Mouse (Mus musculus): ENCODE data around the gene Gm15517. TPM values are rescaled to one million over a fixed set of nuclear protein-coding genes. Genes with fewer than 3 reads are reported as not detected.

The Gm15517 gene
- polyA plus RNA-seq, 1 experiment from 2014 or later: not detected

DNA sequence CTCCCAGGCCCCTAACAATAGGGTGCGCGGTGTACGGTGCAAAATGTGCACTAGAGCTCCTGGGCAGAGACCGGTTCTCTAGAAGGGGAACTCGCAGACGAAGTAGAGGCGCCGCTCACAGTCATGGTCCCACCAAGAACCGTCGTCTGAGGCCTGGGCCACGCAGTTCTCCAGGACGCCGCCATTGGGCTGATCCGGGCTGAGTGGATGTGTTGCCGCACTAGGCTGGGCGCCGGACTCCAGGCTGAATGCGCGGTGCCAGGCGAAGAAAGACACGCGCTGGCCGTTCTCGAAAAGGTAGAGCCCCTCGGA lies 43.2 kb downstream of the Gm15517 start:
- Histone ChIP-seq H3K4me2 (replicated peaks) (peak overlapping the region; percentile 75), H3K27ac (peak overlapping the region; percentile 97), H3K4me1 (replicated peaks) (peaks cover 20% of the 10 kb centered on the region), H3K4me3 (replicated peaks) (peak overlapping the region; percentile 74), H3K36me3 (no peaks in the 10 kb centered on the region), H3K27me3 (peaks cover 12% of the 10 kb centered on the region; the same call in 1 of the 2 replicates), H3K9me3 (no peaks in the 10 kb centered on the region), H3K9ac (replicated peaks) (peak overlapping the region; percentile 94)
- ATAC-seq: peak; percentile 49; the same call in 1 of the 2 replicates
- WGBS: under 1% methylated on average over 25 of the region's 25 CpGs

DNA sequence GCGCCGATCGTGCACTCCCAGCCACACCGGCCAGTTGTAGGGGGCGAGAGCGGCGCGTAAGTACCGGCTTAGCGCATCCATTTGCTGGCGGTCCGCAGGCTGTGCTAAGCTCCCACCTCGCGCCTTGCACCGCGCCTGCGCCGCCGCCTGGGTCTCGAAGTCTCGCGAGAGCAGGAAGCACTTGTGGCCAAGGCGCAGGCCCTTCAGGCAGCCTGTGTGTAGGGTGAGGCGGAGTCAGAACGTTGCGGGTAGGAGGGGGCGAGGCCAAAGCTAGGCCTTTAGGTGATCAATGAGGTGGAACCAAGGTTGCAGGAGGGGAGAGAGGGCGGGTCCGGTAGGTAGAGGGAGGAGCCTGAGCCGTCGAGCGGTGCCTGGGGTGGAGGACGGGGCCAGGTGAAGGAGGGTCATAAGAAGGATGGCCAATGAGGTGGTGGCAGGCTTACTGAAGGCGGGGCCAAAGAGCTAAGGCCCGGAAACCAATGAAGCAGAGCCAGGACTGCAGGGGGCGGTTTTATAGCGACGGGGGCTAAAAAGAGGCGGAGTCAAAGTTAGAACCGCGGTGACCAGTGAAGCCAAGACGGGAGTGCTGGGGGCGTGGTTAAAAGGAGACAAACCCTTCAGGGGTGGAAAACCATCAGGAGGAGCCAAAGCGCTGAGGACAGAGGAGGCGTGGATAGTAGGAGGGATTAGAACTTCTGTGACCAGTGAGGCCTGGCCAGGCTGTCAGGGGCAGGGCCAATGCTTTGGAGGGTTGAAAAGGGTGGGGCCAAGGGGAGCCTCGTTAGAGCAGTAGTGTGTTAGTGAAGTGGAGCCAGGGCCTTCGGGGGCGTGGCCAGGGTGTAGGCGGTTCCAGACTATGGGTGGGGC lies 43.8 kb downstream of the Gm15517 start:
- no peaks in the 10 kb centered on the region for H3K9me3 ChIP-seq
- ATAC-seq: peak; percentile 94
- H3K9ac ChIP-seq (replicated peaks): peak overlapping the region; percentile 94
- peak overlapping the region; percentile 74 for H3K4me3 ChIP-seq (replicated peaks)
- H3K27me3 ChIP-seq: peaks cover 12% of the 10 kb centered on the region; the same call in 1 of the 2 replicates
- H3K36me3 ChIP-seq: no peaks in the 10 kb centered on the region
- peak overlapping the region; percentile 97 for H3K27ac ChIP-seq
- peaks cover 23% of the 10 kb centered on the region for H3K4me1 ChIP-seq (replicated peaks)
- under 1% methylated on average over 49 of the region's 49 CpGs for WGBS
- peak overlapping the region; percentile 75 for H3K4me2 ChIP-seq (replicated peaks)

DNA sequence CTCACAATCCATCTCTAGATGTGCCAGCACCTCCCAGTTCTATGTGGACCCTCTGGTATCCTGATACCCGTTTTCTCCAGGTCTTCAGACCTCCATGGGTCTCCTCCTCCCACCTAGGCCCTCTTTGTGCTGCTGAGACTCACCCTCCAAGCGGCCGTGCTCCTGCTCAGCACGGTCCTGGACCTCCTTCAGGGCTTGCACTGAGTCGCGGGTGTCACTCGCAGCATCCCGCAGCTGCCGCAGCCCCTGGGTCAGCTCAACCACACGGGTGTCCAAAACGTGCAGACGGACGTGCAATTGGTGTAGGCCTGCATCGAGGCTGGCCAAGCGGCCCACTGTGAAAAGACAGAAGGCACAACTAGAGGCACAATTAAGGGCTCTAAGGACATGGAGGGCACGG lies 44.4 kb downstream of the Gm15517 start:
- H3K36me3 ChIP-seq: no peaks in the 10 kb centered on the region
- H3K4me1 ChIP-seq (replicated peaks): peaks cover 28% of the 10 kb centered on the region
- WGBS: 9% methylated on average over 16 of the region's 16 CpGs
- H3K27me3 ChIP-seq: peaks cover 12% of the 10 kb centered on the region; the same call in 1 of the 2 replicates
- H3K9ac ChIP-seq (replicated peaks): no peak overlapping the region; the same call in 1 of the 2 replicates
- ATAC-seq: no peak
- H3K9me3 ChIP-seq: no peaks in the 10 kb centered on the region
- H3K4me3 ChIP-seq (replicated peaks): peak overlapping the region; percentile 74
- H3K4me2 ChIP-seq (replicated peaks): peak overlapping the region; percentile 75
- H3K27ac ChIP-seq: peak overlapping the region; percentile 97

DNA sequence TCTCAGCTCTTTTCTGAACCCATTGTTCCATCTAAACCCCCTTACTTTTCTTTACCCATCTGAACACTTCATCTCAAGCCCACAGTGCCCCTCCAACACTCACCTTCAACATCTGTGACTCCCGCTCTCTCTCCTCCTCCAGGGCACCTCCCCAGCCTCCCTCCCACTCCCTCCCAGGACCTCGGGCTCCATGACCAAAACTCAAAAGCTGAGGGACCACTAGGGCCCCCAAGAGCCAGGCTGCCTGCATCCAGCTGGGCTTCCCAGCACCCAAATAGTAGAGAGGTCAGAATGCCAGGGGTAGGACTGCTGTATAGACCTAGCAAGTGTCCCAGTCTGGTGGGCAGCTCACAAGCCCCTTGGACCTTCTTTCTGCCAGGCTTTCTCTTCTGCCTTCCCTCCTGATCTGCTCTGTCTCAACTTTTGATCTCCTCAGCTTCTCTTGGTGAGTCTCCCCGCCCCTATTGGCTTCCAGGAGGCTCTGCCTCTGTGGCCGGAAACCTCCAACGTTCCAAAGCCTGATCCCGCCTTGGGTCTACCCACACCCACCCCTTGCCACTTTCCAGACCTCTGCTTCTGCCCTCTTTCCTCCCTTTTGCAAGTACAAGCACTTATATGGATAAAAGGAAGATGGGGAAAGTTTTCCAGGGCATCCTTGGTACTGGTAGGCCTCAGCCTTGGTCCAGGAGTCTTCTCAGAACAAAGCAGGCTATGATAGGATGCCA lies 45.4 kb downstream of the Gm15517 start, which contains the start of gene Clec11a:
Gene Clec11a (minus strand): TSS at position 387 of the 725 bp plus-strand sequence.
- Histone ChIP-seq H3K9me3 (no peaks in the 10 kb centered on the region), H3K4me2 (replicated peaks) (peak within 1 kb of the TSS; percentile 75), H3K27me3 (peaks cover 12% of the 10 kb centered on the region; the same call in 1 of the 2 replicates), H3K4me1 (replicated peaks) (peaks cover 38% of the 10 kb centered on the region), H3K4me3 (replicated peaks) (peak within 1 kb of the TSS; percentile 74), H3K9ac (replicated peaks) (no peak within 1 kb of the TSS; the same call in 1 of the 2 replicates), H3K36me3 (no peaks in the 10 kb centered on the region), H3K27ac (peak within 1 kb of the TSS; percentile 97)
- WGBS: 47% methylated on average over 6 of the region's 6 CpGs
- no peak for ATAC-seq

DNA sequence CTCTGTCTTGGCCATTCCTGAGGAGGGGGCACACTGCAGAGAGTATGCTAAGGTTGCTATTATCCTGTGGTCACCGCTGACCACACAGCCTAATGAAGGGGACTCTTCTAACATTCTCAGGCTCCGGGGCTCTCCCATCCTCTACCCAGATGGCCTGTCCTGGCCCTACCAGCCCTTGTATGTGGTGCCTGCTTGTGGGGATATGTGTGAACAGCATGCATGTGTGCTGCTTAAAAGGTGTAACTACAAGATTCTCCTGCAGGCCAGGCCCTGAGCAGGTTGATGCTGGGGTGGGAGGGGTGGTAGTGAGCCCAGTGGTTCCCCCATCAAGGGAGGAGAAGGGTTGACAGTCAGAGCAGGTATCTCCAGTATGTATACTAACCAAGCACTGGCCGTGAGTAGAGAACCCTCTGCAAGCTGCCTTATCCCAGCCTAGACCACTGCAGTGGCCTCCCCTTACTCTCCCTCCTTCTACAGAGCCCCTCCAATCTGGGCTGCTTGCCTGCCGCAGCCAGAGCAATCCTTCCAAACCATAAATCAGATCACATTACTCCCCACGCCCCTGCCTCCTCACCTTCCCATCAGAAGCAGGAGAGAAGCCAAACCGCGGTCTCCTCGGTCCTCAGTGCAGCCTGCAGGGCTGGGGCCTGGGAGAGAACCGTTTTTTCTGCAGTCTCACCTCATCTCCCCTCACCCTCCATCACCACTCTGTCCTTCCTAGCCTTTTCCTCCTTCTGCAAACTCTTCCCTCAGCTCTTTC lies 46.2 kb downstream of the Gm15517 start:
- H3K9me3 ChIP-seq: no peaks in the 10 kb centered on the region
- no peak overlapping the region for H3K9ac ChIP-seq (replicated peaks)
- H3K4me1 ChIP-seq (replicated peaks): peaks cover 46% of the 10 kb centered on the region
- H3K27ac ChIP-seq: no peak overlapping the region
- 55% methylated on average over 9 of the region's 9 CpGs for WGBS
- H3K36me3 ChIP-seq: peaks cover under 1% of the 10 kb centered on the region
- H3K4me3 ChIP-seq (replicated peaks): no peak overlapping the region
- H3K4me2 ChIP-seq (replicated peaks): no peak overlapping the region
- ATAC-seq: no peak
- peaks cover 12% of the 10 kb centered on the region; the same call in 1 of the 2 replicates for H3K27me3 ChIP-seq

DNA sequence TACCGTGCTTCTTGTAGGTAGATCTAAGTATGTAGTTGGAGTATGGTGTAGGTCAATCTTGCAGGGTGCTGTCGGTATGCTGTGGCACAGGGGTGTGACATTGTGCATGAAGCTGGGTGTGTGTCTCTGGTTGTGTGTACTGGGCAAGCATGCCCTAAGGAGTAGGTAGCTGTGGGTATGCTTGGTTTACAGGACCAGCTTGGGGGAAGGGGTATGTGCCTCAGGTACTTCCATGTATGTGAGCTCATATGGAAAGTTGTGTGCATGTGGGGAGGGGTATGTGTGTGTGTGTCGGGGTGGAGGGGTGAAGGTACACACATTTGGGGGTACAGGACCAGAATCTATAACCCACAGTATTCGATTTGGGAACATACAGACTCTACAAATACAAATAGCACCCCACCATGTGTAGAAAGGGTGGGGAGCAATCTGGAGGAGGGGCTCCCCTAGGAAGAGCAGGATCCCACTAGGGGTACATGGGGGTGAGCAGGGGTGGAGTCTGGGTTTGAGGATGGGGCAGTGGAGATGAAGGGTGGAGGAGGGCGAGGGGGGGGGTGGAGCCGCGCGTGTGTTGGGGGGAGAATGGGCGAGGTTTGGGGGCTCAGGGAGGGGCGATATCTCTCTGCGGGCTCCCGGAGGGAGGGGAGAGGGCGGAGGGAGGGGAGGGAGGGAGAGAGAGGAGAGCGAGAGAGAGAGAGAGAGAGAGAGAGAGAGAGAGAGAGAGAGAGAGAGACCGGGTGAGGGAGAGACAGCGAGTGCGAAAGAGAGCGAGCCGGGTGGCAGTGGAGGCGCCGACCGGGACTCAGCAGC lies 48.4 kb downstream of the Gm15517 start, which contains the start of gene Shank1:
Gene Shank1 (plus strand): TSS at position 779 of the 810 bp plus-strand sequence.
- H3K36me3 ChIP-seq: peaks cover 20% of the 10 kb centered on the region
- peaks cover 12% of the 10 kb centered on the region; the same call in 1 of the 2 replicates for H3K27me3 ChIP-seq
- H3K9ac ChIP-seq (replicated peaks): peak within 1 kb of the TSS; percentile 87
- 24% methylated on average over 11 of the region's 22 CpGs for WGBS
- H3K4me3 ChIP-seq (replicated peaks): peak within 1 kb of the TSS; percentile 67
- no peak for ATAC-seq
- no peaks in the 10 kb centered on the region for H3K9me3 ChIP-seq
- peak within 1 kb of the TSS; percentile 74 for H3K27ac ChIP-seq
- H3K4me1 ChIP-seq (replicated peaks): peaks cover 36% of the 10 kb centered on the region
- peak within 1 kb of the TSS; percentile 93 for H3K4me2 ChIP-seq (replicated peaks)

DNA sequence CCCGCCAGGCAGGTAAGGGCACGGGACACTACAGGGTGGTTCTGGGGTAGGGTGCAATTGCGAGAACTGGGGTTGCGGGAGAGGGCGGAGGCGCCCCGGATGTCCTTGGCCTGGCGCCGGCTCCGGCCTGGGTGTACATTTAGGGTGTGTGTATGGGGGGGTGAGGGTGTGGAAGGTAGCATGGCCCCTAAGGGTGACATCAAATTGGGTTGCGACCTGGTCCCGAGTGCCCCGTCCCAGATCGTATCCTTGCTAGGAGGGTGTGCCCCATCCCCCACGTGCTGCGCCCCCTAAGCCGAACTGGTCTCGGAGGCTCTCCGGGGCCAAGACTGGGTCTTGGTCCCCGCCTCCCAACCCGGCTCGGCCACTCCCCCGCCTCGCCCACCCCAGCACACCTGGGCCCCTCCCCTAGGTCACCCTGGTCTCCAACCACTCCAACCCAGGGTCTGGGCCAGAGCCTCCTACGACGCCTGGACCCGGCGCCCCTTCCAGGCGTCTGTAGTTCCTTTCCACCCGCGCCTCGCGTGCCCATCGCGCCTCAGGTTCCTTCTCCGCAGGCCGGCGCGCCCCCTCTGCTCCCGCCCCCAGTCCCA lies 49.1 kb downstream of the Gm15517 start:
- ATAC-seq: peak; percentile 51
- peak overlapping the region; percentile 67 for H3K4me3 ChIP-seq (replicated peaks)
- peaks cover 12% of the 10 kb centered on the region; the same call in 1 of the 2 replicates for H3K27me3 ChIP-seq
- peak overlapping the region; percentile 93 for H3K4me2 ChIP-seq (replicated peaks)
- WGBS: under 1% methylated on average over 36 of the region's 40 CpGs
- peaks cover 21% of the 10 kb centered on the region for H3K36me3 ChIP-seq
- peak overlapping the region; percentile 87 for H3K9ac ChIP-seq (replicated peaks)
- peak overlapping the region; percentile 74 for H3K27ac ChIP-seq
- peaks cover 35% of the 10 kb centered on the region for H3K4me1 ChIP-seq (replicated peaks)
- H3K9me3 ChIP-seq: no peaks in the 10 kb centered on the region

DNA sequence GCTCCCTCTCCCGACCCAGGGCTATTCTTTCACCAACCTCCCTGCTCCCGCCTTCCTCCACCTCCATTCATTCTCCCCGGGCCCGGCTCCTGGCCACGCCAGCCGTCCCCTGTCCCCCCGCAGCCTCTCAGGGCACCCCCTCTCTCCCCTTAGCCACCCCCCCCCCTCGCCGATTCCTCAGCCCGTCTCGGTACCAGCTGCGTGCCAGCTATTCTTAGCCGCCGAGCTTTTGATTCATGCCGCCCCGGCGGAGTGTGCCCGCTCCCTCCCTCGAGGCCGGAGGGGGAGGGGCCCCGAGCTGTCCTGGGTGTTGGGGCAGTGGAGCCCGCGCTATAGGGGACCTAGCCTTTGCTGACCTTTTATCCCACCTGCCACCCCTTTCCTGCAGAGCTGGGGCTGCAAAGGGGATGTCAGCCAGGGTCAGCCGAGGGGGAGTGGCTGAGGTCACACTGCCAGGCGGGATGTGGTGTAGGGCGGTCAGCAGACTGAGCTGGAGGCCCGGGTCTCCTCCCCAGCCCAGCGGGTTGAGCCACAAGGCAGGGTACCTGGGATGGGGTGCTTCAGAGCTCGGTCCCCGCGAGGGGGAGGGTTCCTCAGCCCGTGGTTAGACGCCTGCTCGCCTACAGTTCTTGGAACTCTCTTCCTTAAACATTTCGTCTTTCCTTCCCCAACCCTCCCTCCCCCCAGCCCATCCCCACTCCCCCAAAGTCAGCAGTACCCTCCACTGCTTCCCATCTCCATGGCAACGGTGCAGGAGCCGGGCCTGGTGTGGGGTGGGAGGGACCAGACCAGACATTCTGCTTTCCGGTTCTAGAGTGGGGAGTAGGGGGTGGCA lies 49.8 kb downstream of the Gm15517 start:
- ATAC-seq: peak; percentile 53
- Histone ChIP-seq H3K9me3 (no peaks in the 10 kb centered on the region), H3K9ac (replicated peaks) (peak overlapping the region; percentile 87), H3K4me1 (replicated peaks) (peaks cover 28% of the 10 kb centered on the region), H3K4me2 (replicated peaks) (peak overlapping the region; percentile 93), H3K27me3 (peaks cover 12% of the 10 kb centered on the region; the same call in 1 of the 2 replicates), H3K27ac (peak overlapping the region; percentile 74), H3K36me3 (peaks cover 27% of the 10 kb centered on the region), H3K4me3 (replicated peaks) (peak overlapping the region; percentile 67)
- 0% methylated on average over 35 of the region's 38 CpGs for WGBS
